In genomic region chr11:26102878-26103277, GRCm38 (mm10) we compare ENCODE assay signal across 14 mouse cellular contexts.
DNase-seq lines count a peak whose midpoint lies in the region; ATAC-seq and TF ChIP-seq lines count a peak whose summit lies in the region.
"Had no signal": no experiment of that assay in that cellular context is flagged by ENCODE, and none has a peak within 500 bp of the region (broad histone marks: within the 10 kb centered on the region; RNA-seq: fewer than 3 reads in every experiment).

No protein-coding gene starts in this region.

- no peak overlapping the region for H3K27ac ChIP-seq in kidney, postnatal 0 days
- H3K27ac ChIP-seq in kidney, adult 2 months (ENCODE audit: insufficient read depth, low read depth, low read length) = no peak overlapping the region
- H3K27ac ChIP-seq in hindbrain, embryonic 12.5 days = no peak overlapping the region; the same call in 1 of the 2 replicates
- no peak overlapping the region for H3K27ac ChIP-seq in neural tube, embryonic 12.5 days
- H3K27ac ChIP-seq: liver, embryonic 13.5 days had no signal

- intact Hi-C loops in gastrocnemius, postnatal 36 days (cut with DNase I) = no loop called here

- ATAC-seq in kidney, postnatal 0 days (replicated peaks; ENCODE audit: low FRiP score, low read depth) = no peak
- ATAC-seq in hindbrain, embryonic 12.5 days (ENCODE audit: low FRiP score) = no peak
- no peak for ATAC-seq in neural tube, embryonic 12.5 days (ENCODE audit: low FRiP score, low read depth)

- 35% methylated on average over 4 of the region's 4 CpGs for WGBS in kidney, postnatal 0 days
- WGBS in kidney, adult 2 months = 39% methylated on average over 4 of the region's 4 CpGs
- 14% methylated on average over 4 of the region's 4 CpGs for WGBS in hindbrain, embryonic 12.5 days
- 16% methylated on average over 4 of the region's 4 CpGs for WGBS in neural tube, embryonic 12.5 days

- no peak for DNase-seq in kidney, postnatal 0 days (ENCODE audit: low spot score)
- no peak for DNase-seq in kidney, adult 2 months
- DNase-seq in embryo, embryonic 10.5 days (ENCODE audit: low spot score) = peak; percentile 33
- no peak for DNase-seq in gastrocnemius, postnatal 36 days
- DNase-seq in lung, postnatal 36 days = no peak
- no peak for DNase-seq in adrenal gland, adult 18-20 months (ENCODE audit: low spot score in 2 of 2)
- DNase-seq: gastrocnemius, postnatal 10 days; kidney, adult 11 months; layer of hippocampus, postnatal 36 days; liver, embryonic 13.5 days; thymus, adult 2 months had no signal

- no peaks in the 10 kb centered on the region for H3K4me1 ChIP-seq in kidney, postnatal 0 days (replicated peaks; ENCODE audit: insufficient read depth, low read length)
- H3K4me1 ChIP-seq in kidney, adult 2 months (ENCODE audit: control insufficient read depth, insufficient read depth, low read length) = no peaks in the 10 kb centered on the region
- peaks cover 8% of the 10 kb centered on the region; the same call in 1 of the 2 replicates for H3K4me1 ChIP-seq in hindbrain, embryonic 12.5 days
- peaks cover 5% of the 10 kb centered on the region; the same call in 1 of the 2 replicates for H3K4me1 ChIP-seq in neural tube, embryonic 12.5 days
- H3K4me1 ChIP-seq: liver, embryonic 13.5 days had no signal

- H3K4me3 ChIP-seq in kidney, postnatal 0 days (replicated peaks; ENCODE audit: low read depth, low read length) = no peak overlapping the region
- H3K4me3 ChIP-seq in kidney, adult 2 months (ENCODE audit: insufficient read depth, low read depth, low read length) = no peak overlapping the region
- H3K4me3 ChIP-seq in hindbrain, embryonic 12.5 days = no peak overlapping the region
- no peak overlapping the region for H3K4me3 ChIP-seq in neural tube, embryonic 12.5 days
- H3K4me3 ChIP-seq: liver, embryonic 13.5 days had no signal

- no peak for TF ChIP-seq POLR2A in kidney, adult 2 months (IDR thresholded peaks at IDR 0.05; ENCODE audit: low read depth, low read length)

- H3K9ac ChIP-seq in kidney, postnatal 0 days (ENCODE audit: low read depth, low read length) = no peak overlapping the region
- H3K9ac ChIP-seq in hindbrain, embryonic 12.5 days = no peak overlapping the region
- 0 out of 2 replicates have a peak overlapping the region, but pooled peaks have one; percentile 13 for H3K9ac ChIP-seq in neural tube, embryonic 12.5 days
- H3K9ac ChIP-seq: liver, embryonic 13.5 days had no signal

- H3K27me3 ChIP-seq in kidney, postnatal 0 days (ENCODE audit: insufficient read depth, low read length) = no peaks in the 10 kb centered on the region
- no peaks in the 10 kb centered on the region for H3K27me3 ChIP-seq in kidney, adult 2 months (replicated peaks; ENCODE audit: control insufficient read depth, insufficient read depth, low read length)
- H3K27me3 ChIP-seq in hindbrain, embryonic 12.5 days = no peaks in the 10 kb centered on the region
- no peaks in the 10 kb centered on the region for H3K27me3 ChIP-seq in neural tube, embryonic 12.5 days (replicated peaks)
- H3K27me3 ChIP-seq: CH12.LX; liver, embryonic 13.5 days had no signal

- H3K4me2 ChIP-seq in kidney, postnatal 0 days (ENCODE audit: low read length) = 0 out of 2 replicates have a peak overlapping the region, but pooled peaks have one; percentile 9
- peak overlapping the region; percentile 48 for H3K4me2 ChIP-seq in hindbrain, embryonic 12.5 days (replicated peaks)
- peak overlapping the region; percentile 49 for H3K4me2 ChIP-seq in neural tube, embryonic 12.5 days (replicated peaks)
- H3K4me2 ChIP-seq: liver, embryonic 13.5 days had no signal

- H3K9me3 ChIP-seq in kidney, postnatal 0 days (replicated peaks; ENCODE audit: low read length) = no peaks in the 10 kb centered on the region
- H3K9me3 ChIP-seq in hindbrain, embryonic 12.5 days (replicated peaks) = no peaks in the 10 kb centered on the region
- no peaks in the 10 kb centered on the region for H3K9me3 ChIP-seq in neural tube, embryonic 12.5 days
- H3K9me3 ChIP-seq: liver, embryonic 13.5 days had no signal

- H3K36me3 ChIP-seq in kidney, postnatal 0 days (ENCODE audit: insufficient read depth, low read length) = no peaks in the 10 kb centered on the region
- no peaks in the 10 kb centered on the region for H3K36me3 ChIP-seq in kidney, adult 2 months (ENCODE audit: control insufficient read depth, insufficient read depth, low read length)
- H3K36me3 ChIP-seq in hindbrain, embryonic 12.5 days = no peaks in the 10 kb centered on the region
- H3K36me3 ChIP-seq in neural tube, embryonic 12.5 days = no peaks in the 10 kb centered on the region
- H3K36me3 ChIP-seq: liver, embryonic 13.5 days had no signal

- TF ChIP-seq CTCF in kidney, postnatal 0 days (IDR thresholded peaks at IDR 0.05; ENCODE audit: low read depth) = no peak
- no peak for TF ChIP-seq CTCF in kidney, adult 2 months (conservative IDR thresholded peaks at IDR 0.05; ENCODE audit: insufficient read depth, insufficient read length, low read depth, low read length)
